Mouse (Mus musculus) MEL (cell line): ENCODE measurements around the gene Poglut1.

Source experiments
- BHLHE40 ChIP-seq: IDR thresholded peaks from 2 replicates; pipeline ENCODE4 v1.6.1; 2012; ENCODE audit warnings: low read depth, mild to moderate bottlenecking, inconsistent platforms, low read length, improper control_type of control experiment, borderline replicate concordance
- CHD1 ChIP-seq: IDR thresholded peaks from 2 replicates; pipeline ENCODE4 v1.6.1; 2012; ENCODE audit warnings: low read depth, mild to moderate bottlenecking, inconsistent platforms, low read length, improper control_type of control experiment
- CTCF ChIP-seq, 3 experiments: IDR thresholded peaks in 2 of 3; conservative IDR thresholded peaks in 1 of 3; 2 replicates each; pipeline ENCODE4 v1.5.1; 2011 to 2012; ENCODE audit warnings: low read length in 3 of 3, low read depth in 2 of 3, mild to moderate bottlenecking in 2 of 3, improper control_type of control experiment in 1 of 3, inconsistent platforms in 1 of 3, mixed read lengths in 1 of 3, moderate library complexity in 1 of 3; ENCODE audit not compliant: control insufficient read depth in 1 of 3, insufficient read depth in 1 of 3, poor library complexity in 1 of 3, severe bottlenecking in 1 of 3
- EP300 ChIP-seq, 2 experiments: IDR thresholded peaks; 2 replicates each; pipeline ENCODE4 v1.6.1; 2011; ENCODE audit warnings: improper control_type of control experiment in 2 of 2, low read length in 2 of 2, low read depth in 1 of 2, mild to moderate bottlenecking in 1 of 2
- GATA1 ChIP-seq: IDR thresholded peaks from 2 replicates; pipeline ENCODE4 v1.6.1; 2011; ENCODE audit warnings: low read depth, low read length, improper control_type of control experiment
- JUND ChIP-seq: IDR thresholded peaks from 2 replicates; pipeline ENCODE4 v1.6.1; 2011; ENCODE audit warnings: low read depth, mild to moderate bottlenecking, improper control_type of control experiment, low read length
- NELFE ChIP-seq: IDR thresholded peaks from 2 replicates; pipeline ENCODE4 v1.6.1; 2011; ENCODE audit warnings: low read depth, low read length, improper control_type of control experiment
- POLR2A ChIP-seq, 2 experiments: IDR thresholded peaks; 2 replicates each; pipeline ENCODE4 v1.6.1; 2011 to 2012; ENCODE audit warnings: low read length in 2 of 2, mild to moderate bottlenecking in 2 of 2, control low read depth in 1 of 2, improper control_type of control experiment in 1 of 2, low read depth in 1 of 2, moderate library complexity in 1 of 2; ENCODE audit not compliant: control insufficient read depth in 1 of 2, insufficient read depth in 1 of 2, poor library complexity in 1 of 2
- SIN3A ChIP-seq: IDR thresholded peaks from 2 replicates; pipeline ENCODE4 v1.6.1; 2012; ENCODE audit warnings: low read length, improper control_type of control experiment, inconsistent platforms
- USF1 ChIP-seq: IDR thresholded peaks from 2 replicates; pipeline ENCODE4 v1.6.1; 2014; ENCODE audit warnings: low read depth, mild to moderate bottlenecking, inconsistent platforms, low read length, improper control_type of control experiment, moderate library complexity
- USF2 ChIP-seq, 2 experiments: IDR thresholded peaks; 2 replicates each; pipeline ENCODE4 v1.6.1; 2011 to 2012; ENCODE audit warnings: improper control_type of control experiment in 2 of 2, low read length in 2 of 2, borderline replicate concordance in 1 of 2, inconsistent platforms in 1 of 2, low read depth in 1 of 2, mild to moderate bottlenecking in 1 of 2; ENCODE audit not compliant: insufficient read depth in 1 of 2

DNA sequence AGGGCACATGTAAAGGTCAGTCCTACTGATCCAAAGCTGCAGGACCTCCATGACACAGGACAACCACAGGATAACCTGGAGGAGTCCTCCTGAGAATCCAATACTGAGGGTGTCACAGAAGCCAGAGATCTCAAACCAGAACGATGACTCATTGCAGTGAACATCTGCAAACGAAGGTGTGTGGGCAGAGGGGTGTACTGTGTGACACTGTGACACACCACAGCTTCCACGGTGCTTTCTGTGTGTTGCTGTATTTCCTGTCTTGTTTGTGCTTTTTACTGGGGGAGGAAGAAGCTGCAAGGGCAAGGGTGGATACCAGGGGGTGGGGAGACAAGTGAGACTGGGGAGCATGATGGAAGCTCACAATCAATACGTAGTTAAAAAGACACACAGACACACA, 46.5 kb downstream of the Poglut1 start:
- no peak for TF ChIP-seq CHD1
- no peak for TF ChIP-seq BHLHE40
- no peak for TF ChIP-seq USF1
- TF ChIP-seq JUND: no peak
- no peak for TF ChIP-seq GATA1
- TF ChIP-seq CTCF (IDR thresholded peaks at IDR 0.05 in 2 of 3, conservative IDR thresholded peaks at IDR 0.05 in 1 of 3; ENCODE audit: control insufficient read depth in 1 of 3, insufficient read depth in 1 of 3, low read depth in 2 of 3, low read length in 3 of 3, poor library complexity in 1 of 3, severe bottlenecking in 1 of 3): no peak
- no peak for TF ChIP-seq POLR2A (IDR thresholded peaks at IDR 0.05; ENCODE audit: control insufficient read depth in 1 of 2, insufficient read depth in 1 of 2, low read depth in 1 of 2, low read length in 2 of 2, poor library complexity in 1 of 2)
- TF ChIP-seq EP300 (IDR thresholded peaks at IDR 0.05; ENCODE audit: low read depth in 1 of 2, low read length in 2 of 2): no peak
- no peak for TF ChIP-seq USF2 (IDR thresholded peaks at IDR 0.05; ENCODE audit: borderline replicate concordance in 1 of 2, insufficient read depth in 1 of 2, low read depth in 1 of 2, low read length in 2 of 2)
- TF ChIP-seq NELFE: no peak
- TF ChIP-seq SIN3A: no peak
